Mouse (Mus musculus) stomach, embryonic 16.5 days (tissue): Measurements from ENCODE around the gene Acadvl. TPM values are rescaled to one million over a fixed set of nuclear protein-coding genes. Genes with fewer than 3 reads are reported as not detected.

ENCODE experiments used
- ATAC-seq: fragments of 200-750 bp; cut with Nextera tagmentation; 2 replicates; pipeline ENCODE4 v1.8.0; 2017; ENCODE audit warnings: moderate number of reproducible peaks, moderate TSS enrichment; ENCODE audit not compliant: insufficient read depth, low FRiP score
- H3K27ac ChIP-seq: fragments of 300-500 bp; sonication (generic); 2 replicates; pipeline ENCODE4 v1.5.1; 2014; ENCODE audit warnings: low read length
- H3K27me3 ChIP-seq: fragments of 300-500 bp; sonication (generic); 2 replicates; pipeline ENCODE4 v1.6.1; 2014; ENCODE audit warnings: low read length, control low read depth, mixed read lengths; ENCODE audit not compliant: control insufficient read depth, insufficient read depth
- H3K36me3 ChIP-seq: fragments of 300-500 bp; sonication (generic); 2 replicates; pipeline ENCODE4 v1.6.1; 2014; ENCODE audit warnings: low read length; ENCODE audit not compliant: control insufficient read depth, insufficient read depth
- H3K4me1 ChIP-seq: fragments of 300-500 bp; sonication (generic); 2 replicates; pipeline ENCODE4 v1.6.1; 2014; ENCODE audit warnings: low read length, control low read depth, mixed read lengths; ENCODE audit not compliant: control insufficient read depth, insufficient read depth
- H3K4me2 ChIP-seq: fragments of 300-500 bp; sonication (generic); 2 replicates; pipeline ENCODE4 v1.6.1; 2014; ENCODE audit warnings: low read depth, low read length, mixed read lengths
- H3K4me3 ChIP-seq: fragments of 300-500 bp; sonication (generic); replicated peaks from 2 replicates; pipeline ENCODE4 v1.5.1; 2014; ENCODE audit warnings: mild to moderate bottlenecking, low read length
- H3K9ac ChIP-seq: fragments of 300-500 bp; sonication (generic); 2 replicates; pipeline ENCODE4 v1.6.1; 2014; ENCODE audit warnings: low read length
- H3K9me3 ChIP-seq: fragments of 300-500 bp; sonication (generic); replicated peaks from 2 replicates; pipeline ENCODE4 v1.6.1; 2016; ENCODE audit warnings: low read length, control low read depth; ENCODE audit not compliant: control insufficient read depth
- WGBS: fragments of 180-500 bp; shearing (Covaris S2); extraction: QIAGEN DNeasy Blood & Tissue Kit; methylation state at CpG from one replicate; pipeline ENCODE4 v1.1.7; 2014; 5-methylcytosine and 5-hydroxymethylcytosine counted together
- polyA plus RNA-seq: library from polyadenylated mRNA; unstranded; fragments of >200 nt; fragmentation: Nextera tagmentation; extraction: Ambion mirVana; gene quantifications from 2 replicates; pipeline ENCODE4 v1.2.1, GENCODE M21; 2015

Acadvl gene
- polyA plus RNA-seq, 1 experiment from 2014 or later = 119 TPM

DNA sequence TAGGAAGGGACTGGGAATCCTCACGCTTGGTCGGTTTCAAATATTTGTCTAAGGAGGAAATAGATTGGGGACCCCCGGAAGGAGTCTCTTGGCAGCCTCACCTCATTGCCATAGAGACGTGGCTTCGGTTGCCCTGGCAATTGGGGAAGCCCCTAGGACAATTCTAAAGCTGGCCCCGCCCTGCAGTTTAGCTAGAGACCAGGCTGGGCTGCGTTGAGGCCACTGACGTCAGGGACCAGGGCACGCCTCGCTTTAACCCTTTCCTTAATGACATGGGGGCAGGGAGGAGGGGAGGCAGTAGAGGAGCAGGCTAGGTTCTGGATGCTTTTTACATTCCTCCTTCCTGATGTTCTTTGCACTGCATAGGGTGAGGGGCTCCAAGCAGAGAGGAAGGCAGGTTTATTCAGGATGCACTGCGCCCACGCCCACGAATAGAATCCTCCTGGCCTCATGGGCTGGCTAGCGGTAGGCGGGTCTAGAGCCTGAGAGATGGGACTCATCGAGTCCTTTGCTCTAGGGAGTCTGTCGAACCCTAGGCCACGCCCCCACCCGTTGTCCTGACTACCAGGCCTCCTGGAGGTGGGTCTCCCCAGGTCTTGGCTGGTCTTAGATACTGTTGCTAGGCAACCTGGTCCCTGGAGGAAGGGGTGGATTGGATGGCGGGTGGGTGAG is 14.1 kb upstream of the Acadvl start:
- H3K4me1 ChIP-seq = peaks cover 43% of the 10 kb centered on the region

DNA sequence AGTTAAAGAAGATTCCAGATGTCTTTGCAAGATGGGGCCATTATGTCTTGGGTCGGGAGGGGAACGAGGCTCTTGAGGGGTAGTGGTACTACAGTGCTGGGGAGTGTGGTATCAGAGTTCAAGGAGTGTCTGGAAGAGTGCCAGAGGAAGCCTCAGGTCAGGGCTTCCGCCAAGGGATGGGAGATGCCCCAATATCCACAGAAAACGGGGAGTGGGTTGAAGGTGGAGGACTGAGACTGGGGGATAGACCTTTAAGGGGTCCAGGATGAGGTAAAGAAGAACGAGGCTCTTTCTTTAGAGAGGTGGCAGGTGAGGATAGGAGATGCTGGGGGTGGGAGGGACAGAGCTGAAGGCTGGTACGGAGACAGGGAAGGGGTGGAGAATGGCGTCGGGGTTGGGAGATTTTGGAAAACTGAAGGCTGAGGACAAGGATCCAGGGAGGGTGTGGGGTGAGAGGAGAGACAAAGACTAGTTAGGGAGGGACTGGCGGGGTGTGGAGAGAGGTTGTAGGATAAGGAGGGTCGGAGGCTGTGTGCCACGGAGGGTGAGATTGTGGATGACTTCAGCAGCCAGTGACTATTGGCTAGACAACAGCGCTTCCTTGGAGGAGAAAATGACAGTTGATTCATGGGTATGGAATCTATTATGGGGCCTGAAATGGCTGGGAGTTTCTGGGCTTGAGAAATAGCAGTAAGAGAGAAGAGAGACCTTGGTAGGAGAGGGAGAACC is 13.4 kb upstream of the Acadvl start:
- peak; percentile 4 for ATAC-seq
- H3K4me2 ChIP-seq = peak overlapping the region; percentile 65
- WGBS = 20% methylated on average over 12 of the region's 12 CpGs
- peaks cover 44% of the 10 kb centered on the region for H3K4me1 ChIP-seq
- peak overlapping the region; percentile 47 for H3K9ac ChIP-seq
- H3K27ac ChIP-seq = peak overlapping the region; percentile 43
- H3K9me3 ChIP-seq = no peaks in the 10 kb centered on the region
- no peaks in the 10 kb centered on the region for H3K36me3 ChIP-seq
- no peaks in the 10 kb centered on the region for H3K27me3 ChIP-seq
- H3K4me3 ChIP-seq = peak overlapping the region; percentile 32

More for the DNA sequence above, 14.1 kb upstream of the Acadvl start:
- WGBS = 2% methylated on average over 20 of the region's 20 CpGs
- H3K27ac ChIP-seq = peak overlapping the region; percentile 43
- ATAC-seq = peak; percentile 81
- no peak overlapping the region; the same call in 1 of the 2 replicates for H3K9ac ChIP-seq
- no peaks in the 10 kb centered on the region for H3K9me3 ChIP-seq
- no peaks in the 10 kb centered on the region for H3K27me3 ChIP-seq
- H3K36me3 ChIP-seq = no peaks in the 10 kb centered on the region
- peak overlapping the region; percentile 32 for H3K4me3 ChIP-seq
- peak overlapping the region; percentile 65 for H3K4me2 ChIP-seq

- peak overlapping the region; percentile 60 for H3K27ac ChIP-seq
- peak overlapping the region; percentile 39 for H3K9ac ChIP-seq
- H3K4me1 ChIP-seq = peaks cover 48% of the 10 kb centered on the region
- WGBS = 35% methylated on average over 9 of the region's 9 CpGs
- H3K4me2 ChIP-seq = peak overlapping the region; percentile 65
- H3K4me3 ChIP-seq = peak overlapping the region; percentile 37
- H3K36me3 ChIP-seq = no peaks in the 10 kb centered on the region
- no peak for ATAC-seq
- no peaks in the 10 kb centered on the region for H3K9me3 ChIP-seq
- H3K27me3 ChIP-seq = no peaks in the 10 kb centered on the region
Observed at GRCm38 (mm10) chr11:70027397-70027796, 12.2 kb upstream of the Acadvl start.

DNA sequence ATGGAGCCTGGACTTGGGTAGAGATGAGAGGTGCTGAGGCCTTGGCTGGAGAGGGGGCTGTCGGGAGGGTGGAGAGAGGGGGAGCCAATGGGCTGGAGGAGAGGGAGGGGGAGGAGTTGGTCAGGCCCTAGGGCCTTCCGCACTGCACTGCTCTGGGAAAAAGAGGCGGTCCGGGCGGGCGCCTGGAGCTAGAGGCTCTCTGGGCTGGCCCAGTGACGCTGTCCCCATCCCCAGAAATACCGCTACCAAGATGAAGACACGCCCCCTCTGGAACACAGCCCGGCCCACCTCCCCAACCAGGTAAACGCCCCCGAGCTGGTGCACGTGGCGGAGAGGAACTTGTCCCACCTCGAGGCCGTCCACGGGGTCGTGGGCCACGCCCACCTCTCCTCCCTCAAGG is 11.5 kb upstream of the Acadvl start:
- no peaks in the 10 kb centered on the region for H3K27me3 ChIP-seq
- peak overlapping the region; percentile 60 for H3K27ac ChIP-seq
- no peaks in the 10 kb centered on the region for H3K36me3 ChIP-seq
- peak overlapping the region; percentile 65 for H3K4me2 ChIP-seq
- peaks cover 48% of the 10 kb centered on the region for H3K4me1 ChIP-seq
- H3K9me3 ChIP-seq = no peaks in the 10 kb centered on the region
- ATAC-seq = peak; percentile 65
- peak overlapping the region; percentile 41 for H3K9ac ChIP-seq
- 6% methylated on average over 19 of the region's 19 CpGs for WGBS
- peak overlapping the region; percentile 37 for H3K4me3 ChIP-seq

DNA sequence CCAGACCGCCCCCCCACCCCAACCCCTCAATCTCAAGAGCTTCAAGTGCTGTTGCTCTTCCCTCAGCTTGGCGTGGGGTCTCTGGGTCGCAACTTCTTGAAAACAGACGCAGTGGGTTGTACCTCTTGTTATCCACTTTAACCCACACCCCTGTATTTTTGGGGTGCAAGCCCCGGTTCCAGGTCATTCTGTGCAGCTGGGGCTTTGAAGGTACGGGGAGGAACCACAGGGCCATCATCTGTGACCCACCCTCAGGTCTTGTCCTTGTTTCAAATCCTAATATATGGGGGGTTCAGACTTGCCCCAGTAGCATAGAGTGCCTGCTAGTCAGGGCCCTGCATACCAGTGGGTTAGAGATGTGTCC is 8.9 kb upstream of the Acadvl start:
- H3K4me3 ChIP-seq = peak overlapping the region; percentile 41
- H3K9ac ChIP-seq = peak overlapping the region; percentile 66
- H3K4me1 ChIP-seq = peaks cover 58% of the 10 kb centered on the region
- peak overlapping the region; percentile 57 for H3K4me2 ChIP-seq
- no peaks in the 10 kb centered on the region for H3K9me3 ChIP-seq
- WGBS = 15% methylated on average over 6 of the region's 6 CpGs
- no peak for ATAC-seq
- peak overlapping the region; percentile 34 for H3K27ac ChIP-seq
- no peaks in the 10 kb centered on the region for H3K27me3 ChIP-seq
- no peaks in the 10 kb centered on the region for H3K36me3 ChIP-seq

- H3K4me2 ChIP-seq = peak overlapping the region; percentile 57
- peak overlapping the region; percentile 41 for H3K4me3 ChIP-seq
- H3K4me1 ChIP-seq = peaks cover 59% of the 10 kb centered on the region
- H3K27ac ChIP-seq = peak overlapping the region; percentile 34; the same call in 1 of the 2 replicates
- no peaks in the 10 kb centered on the region for H3K36me3 ChIP-seq
- H3K9ac ChIP-seq = peak overlapping the region; percentile 66
- WGBS = 5% methylated on average over 26 of the region's 29 CpGs
- ATAC-seq = no peak
- no peaks in the 10 kb centered on the region for H3K27me3 ChIP-seq
- no peaks in the 10 kb centered on the region for H3K9me3 ChIP-seq
Observed at GRCm38 (mm10) chr11:70023481-70024150, 8.4 kb upstream of the Acadvl start.

DNA sequence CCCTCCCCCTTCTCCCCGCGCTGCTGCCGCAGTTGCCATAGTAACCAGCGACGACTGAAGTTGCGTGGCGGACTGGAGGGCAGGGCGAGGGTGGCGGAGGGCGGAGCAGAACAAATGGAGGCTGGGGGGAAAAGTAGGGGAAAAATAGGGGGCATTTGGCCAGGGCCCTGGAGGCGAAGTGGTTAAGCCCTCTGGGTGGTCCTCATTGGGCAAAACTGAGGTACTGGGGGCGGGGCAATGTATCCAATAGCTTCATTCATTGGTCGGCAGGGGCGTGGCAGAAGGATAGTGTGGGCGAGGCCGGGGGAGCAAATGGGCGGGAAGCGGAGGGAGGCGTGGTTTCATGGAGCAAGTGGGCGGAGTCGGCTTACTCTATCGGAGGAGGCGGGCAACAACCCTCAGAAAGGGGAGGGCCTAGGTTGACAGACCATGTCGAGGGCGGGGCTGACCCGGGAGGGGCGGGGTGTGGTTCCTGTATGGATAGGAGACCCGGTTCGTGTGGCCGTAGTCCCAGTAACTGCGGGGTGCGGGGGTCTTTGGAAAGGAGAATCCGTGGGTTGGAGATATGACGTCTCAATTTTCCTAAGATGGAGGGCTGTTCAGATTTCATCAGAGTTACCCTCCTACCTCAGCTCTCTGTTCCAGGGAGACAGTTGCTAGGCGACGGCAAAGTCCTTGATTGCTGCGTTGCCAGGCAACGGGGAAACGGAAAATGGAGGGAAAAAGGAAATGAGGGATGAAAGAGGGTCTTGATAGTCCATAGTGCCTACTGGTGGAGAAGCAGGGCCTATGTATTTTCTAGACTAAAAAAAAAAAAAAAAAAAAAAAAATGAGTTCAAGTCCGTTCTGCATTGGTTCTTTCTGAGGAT is 6.3 kb upstream of the Acadvl start:
- WGBS = 2% methylated on average over 40 of the region's 40 CpGs
- H3K9me3 ChIP-seq = no peaks in the 10 kb centered on the region
- H3K27me3 ChIP-seq = no peaks in the 10 kb centered on the region
- no peaks in the 10 kb centered on the region for H3K36me3 ChIP-seq
- H3K4me3 ChIP-seq = peak overlapping the region; percentile 68
- peaks cover 49% of the 10 kb centered on the region for H3K4me1 ChIP-seq
- peak overlapping the region; percentile 72 for H3K27ac ChIP-seq
- H3K9ac ChIP-seq = peak overlapping the region; percentile 62
- ATAC-seq = peak; percentile 85
- peak overlapping the region; percentile 91 for H3K4me2 ChIP-seq

DNA sequence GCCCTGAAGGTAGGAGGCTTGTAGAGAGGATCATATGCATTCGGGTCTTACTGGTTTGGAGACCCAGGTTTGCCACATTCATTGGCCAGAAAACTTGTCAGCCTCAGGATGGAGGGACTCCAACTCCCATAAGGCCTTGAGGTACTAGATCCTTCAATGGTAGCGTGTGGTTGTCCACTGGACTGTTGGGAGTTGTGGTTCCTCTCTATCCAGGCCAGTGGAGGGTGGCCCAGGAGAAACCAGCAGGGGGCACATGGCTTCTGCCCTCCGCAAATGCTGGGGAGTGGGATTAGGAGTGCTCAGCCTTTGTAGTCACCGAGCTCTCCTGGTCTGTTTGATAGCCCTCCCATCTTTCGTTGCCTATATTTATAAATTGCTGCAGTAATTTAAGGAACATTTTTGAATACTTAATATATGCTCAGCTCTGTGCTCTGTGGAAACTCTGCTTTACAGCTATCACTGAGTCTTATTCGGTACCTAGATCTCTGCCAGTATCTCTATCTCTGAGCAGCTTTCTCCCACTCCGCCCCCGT is 5.6 kb upstream of the Acadvl start:
- peak overlapping the region; percentile 72 for H3K27ac ChIP-seq
- peak overlapping the region; percentile 62 for H3K9ac ChIP-seq
- peak; percentile 84 for ATAC-seq
- WGBS = under 1% methylated on average over 8 of the region's 8 CpGs
- H3K9me3 ChIP-seq = no peaks in the 10 kb centered on the region
- H3K36me3 ChIP-seq = no peaks in the 10 kb centered on the region
- no peaks in the 10 kb centered on the region for H3K27me3 ChIP-seq
- peak overlapping the region; percentile 91 for H3K4me2 ChIP-seq
- H3K4me1 ChIP-seq = peaks cover 42% of the 10 kb centered on the region
- peak overlapping the region; percentile 68 for H3K4me3 ChIP-seq
